Mouse (Mus musculus): ENCODE data around the gene Intu. TPM values are rescaled to one million over a fixed set of nuclear protein-coding genes. Genes with fewer than 3 reads are reported as not detected.

The Intu gene
- polyA plus RNA-seq, 1 experiment from 2014 or later, result 3.4 TPM

DNA sequence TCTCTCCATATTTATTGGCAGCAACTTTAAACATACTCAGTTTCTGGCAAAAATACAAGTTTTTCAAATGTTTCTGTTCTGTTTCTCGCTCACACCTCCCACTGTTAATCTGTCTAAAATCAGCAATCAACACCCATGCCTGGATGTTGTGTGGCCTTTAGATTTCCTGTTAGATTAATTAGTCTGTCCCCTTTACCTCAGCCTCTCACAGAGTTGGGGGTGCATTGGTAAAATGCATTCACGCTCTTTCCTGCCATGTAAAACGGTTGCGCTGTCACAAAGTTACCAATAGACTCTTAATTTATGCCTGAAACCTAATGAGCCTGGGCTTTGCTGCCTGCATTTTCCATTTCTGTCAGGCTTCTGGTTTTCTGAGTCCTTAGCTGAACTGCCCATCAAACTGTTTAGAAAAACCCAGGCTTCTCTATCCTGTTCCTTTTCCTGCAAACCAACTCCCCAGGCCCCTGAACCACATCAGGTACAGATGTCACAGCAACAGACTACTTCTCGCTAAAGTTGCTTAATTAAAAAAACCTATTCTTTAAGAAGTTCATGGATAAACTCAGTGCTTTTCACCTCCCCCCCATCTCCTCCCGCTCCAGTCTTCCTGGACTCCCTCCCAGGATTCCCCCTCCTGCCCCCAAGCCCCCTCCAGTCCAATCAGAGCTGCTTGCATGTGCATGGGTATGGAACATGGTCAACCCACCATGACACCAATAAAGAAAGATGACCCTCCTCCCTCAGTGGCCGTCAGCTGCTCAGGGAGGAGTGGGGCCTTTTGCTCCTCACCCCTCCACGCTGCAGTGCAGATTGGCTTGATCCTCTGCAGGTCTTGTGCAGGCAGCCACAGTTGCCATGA is 136.0 kb downstream of the Intu start:
- H3K27ac ChIP-seq (ENCODE audit: low read length), result no peak overlapping the region
- no peak overlapping the region for H3K9ac ChIP-seq (ENCODE audit: low read length)
- H3K9me3 ChIP-seq (ENCODE audit: control insufficient read depth, low read length), result no peaks in the 10 kb centered on the region
- no peaks in the 10 kb centered on the region for H3K4me1 ChIP-seq (replicated peaks; ENCODE audit: control insufficient read depth, insufficient read depth, low read length)
- H3K27me3 ChIP-seq (ENCODE audit: control insufficient read depth, insufficient read depth, low read depth, low read length), result no peaks in the 10 kb centered on the region
- H3K4me3 ChIP-seq (ENCODE audit: low read length), result no peak overlapping the region
- no peak for ATAC-seq (ENCODE audit: low read depth)
- 80% methylated on average over 8 of the region's 8 CpGs for WGBS
- H3K4me2 ChIP-seq (ENCODE audit: low read depth, low read length), result no peak overlapping the region
- H3K36me3 ChIP-seq (ENCODE audit: control insufficient read depth, insufficient read depth, low read length), result 0 out of 2 replicates have a peak, but pooled peaks cover 2% of the 10 kb centered on the region

GRCm38 (mm10) chr3:40668889-40669288 is 137.8 kb downstream of the Intu start:
- ATAC-seq (ENCODE audit: low read depth), result no peak
- 46% methylated on average over 6 of the region's 6 CpGs for WGBS

GRCm38 (mm10) chr3:40669395-40669794 is 138.3 kb downstream of the Intu start:
- Histone ChIP-seq H3K27ac (ENCODE audit: low read length) (no peak overlapping the region), H3K9me3 (ENCODE audit: control insufficient read depth, low read length) (no peaks in the 10 kb centered on the region), H3K4me2 (ENCODE audit: low read depth, low read length) (no peak overlapping the region), H3K4me3 (ENCODE audit: low read length) (no peak overlapping the region), H3K27me3 (ENCODE audit: control insufficient read depth, insufficient read depth, low read depth, low read length) (no peaks in the 10 kb centered on the region), H3K4me1 (replicated peaks; ENCODE audit: control insufficient read depth, insufficient read depth, low read length) (no peaks in the 10 kb centered on the region), H3K9ac (ENCODE audit: low read length) (no peak overlapping the region), H3K36me3 (ENCODE audit: control insufficient read depth, insufficient read depth, low read length) (0 out of 2 replicates have a peak, but pooled peaks cover 2% of the 10 kb centered on the region)
- no peak for ATAC-seq (ENCODE audit: low read depth)
- WGBS, result 87% methylated on average over 3 of the region's 3 CpGs

More at GRCm38 (mm10) chr3:40668889-40669288, 137.8 kb downstream of the Intu start:
- H3K9me3 ChIP-seq (ENCODE audit: control insufficient read depth, low read length), result no peaks in the 10 kb centered on the region
- H3K9ac ChIP-seq (ENCODE audit: low read length), result no peak overlapping the region
- H3K4me1 ChIP-seq (replicated peaks; ENCODE audit: control insufficient read depth, insufficient read depth, low read length), result no peaks in the 10 kb centered on the region
- H3K36me3 ChIP-seq (ENCODE audit: control insufficient read depth, insufficient read depth, low read length), result 0 out of 2 replicates have a peak, but pooled peaks cover 2% of the 10 kb centered on the region
- H3K27me3 ChIP-seq (ENCODE audit: control insufficient read depth, insufficient read depth, low read depth, low read length), result no peaks in the 10 kb centered on the region
- no peak overlapping the region for H3K4me2 ChIP-seq (ENCODE audit: low read depth, low read length)
- H3K4me3 ChIP-seq (ENCODE audit: low read length), result no peak overlapping the region
- no peak overlapping the region for H3K27ac ChIP-seq (ENCODE audit: low read length)

- H3K27ac ChIP-seq (ENCODE audit: low read length), result no peak overlapping the region
- no peak overlapping the region for H3K4me2 ChIP-seq (ENCODE audit: low read depth, low read length)
- WGBS, result 80% methylated on average over 1 of the region's 1 CpGs
- no peaks in the 10 kb centered on the region for H3K9me3 ChIP-seq (ENCODE audit: control insufficient read depth, low read length)
- no peaks in the 10 kb centered on the region for H3K4me1 ChIP-seq (replicated peaks; ENCODE audit: control insufficient read depth, insufficient read depth, low read length)
- no peaks in the 10 kb centered on the region for H3K27me3 ChIP-seq (ENCODE audit: control insufficient read depth, insufficient read depth, low read depth, low read length)
- no peak for ATAC-seq (ENCODE audit: low read depth)
- H3K4me3 ChIP-seq (ENCODE audit: low read length), result no peak overlapping the region
- H3K9ac ChIP-seq (ENCODE audit: low read length), result no peak overlapping the region
- no peaks in the 10 kb centered on the region for H3K36me3 ChIP-seq (ENCODE audit: control insufficient read depth, insufficient read depth, low read length)
Observed at GRCm38 (mm10) chr3:40673515-40673914, 142.4 kb downstream of the Intu start.

GRCm38 (mm10) chr3:40674873-40675405 is 143.9 kb downstream of the Intu start:
- WGBS, result 39% methylated on average over 8 of the region's 8 CpGs
- Histone ChIP-seq H3K4me3 (ENCODE audit: low read length) (no peak overlapping the region), H3K9ac (ENCODE audit: low read length) (no peak overlapping the region), H3K4me1 (replicated peaks; ENCODE audit: control insufficient read depth, insufficient read depth, low read length) (no peaks in the 10 kb centered on the region), H3K27ac (ENCODE audit: low read length) (no peak overlapping the region), H3K9me3 (ENCODE audit: control insufficient read depth, low read length) (no peaks in the 10 kb centered on the region), H3K27me3 (ENCODE audit: control insufficient read depth, insufficient read depth, low read depth, low read length) (no peaks in the 10 kb centered on the region), H3K36me3 (ENCODE audit: control insufficient read depth, insufficient read depth, low read length) (no peaks in the 10 kb centered on the region), H3K4me2 (ENCODE audit: low read depth, low read length) (no peak overlapping the region)
- no peak for ATAC-seq (ENCODE audit: low read depth)

DNA sequence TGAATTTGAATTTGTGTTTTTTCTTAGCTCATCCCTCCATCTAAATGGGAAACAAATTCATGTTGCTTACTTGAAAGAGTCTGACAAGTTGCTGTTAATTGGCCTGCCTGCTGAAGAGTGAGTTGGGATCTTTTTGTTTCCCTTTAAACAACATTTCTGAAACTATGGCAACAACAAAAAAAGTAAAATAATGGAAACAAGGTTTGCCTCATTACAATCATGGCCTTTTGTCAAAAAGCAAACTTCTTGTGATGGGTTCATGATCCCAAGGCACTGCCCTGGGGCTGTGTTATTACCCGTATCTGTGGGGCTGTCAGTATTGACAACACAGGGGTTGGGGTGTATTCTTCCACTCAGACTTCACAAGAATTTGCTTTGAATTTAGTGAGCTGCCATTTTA is 147.8 kb downstream of the Intu start:
- no peak overlapping the region for H3K4me2 ChIP-seq (ENCODE audit: low read depth, low read length)
- ATAC-seq (ENCODE audit: low read depth), result no peak
- H3K4me1 ChIP-seq (replicated peaks; ENCODE audit: control insufficient read depth, insufficient read depth, low read length), result no peaks in the 10 kb centered on the region
- no peaks in the 10 kb centered on the region for H3K36me3 ChIP-seq (ENCODE audit: control insufficient read depth, insufficient read depth, low read length)
- 74% methylated on average over 1 of the region's 1 CpGs for WGBS
- no peaks in the 10 kb centered on the region for H3K27me3 ChIP-seq (ENCODE audit: control insufficient read depth, insufficient read depth, low read depth, low read length)
- no peaks in the 10 kb centered on the region for H3K9me3 ChIP-seq (ENCODE audit: control insufficient read depth, low read length)
- no peak overlapping the region for H3K4me3 ChIP-seq (ENCODE audit: low read length)
- H3K9ac ChIP-seq (ENCODE audit: low read length), result no peak overlapping the region
- no peak overlapping the region for H3K27ac ChIP-seq (ENCODE audit: low read length)

- ATAC-seq (ENCODE audit: low read depth), result no peak
- Histone ChIP-seq H3K9me3 (ENCODE audit: control insufficient read depth, low read length) (no peaks in the 10 kb centered on the region), H3K27me3 (ENCODE audit: control insufficient read depth, insufficient read depth, low read depth, low read length) (no peaks in the 10 kb centered on the region), H3K27ac (ENCODE audit: low read length) (no peak overlapping the region), H3K9ac (ENCODE audit: low read length) (no peak overlapping the region), H3K4me3 (ENCODE audit: low read length) (no peak overlapping the region), H3K4me1 (replicated peaks; ENCODE audit: control insufficient read depth, insufficient read depth, low read length) (no peaks in the 10 kb centered on the region), H3K36me3 (ENCODE audit: control insufficient read depth, insufficient read depth, low read length) (no peaks in the 10 kb centered on the region), H3K4me2 (ENCODE audit: low read depth, low read length) (no peak overlapping the region)
- WGBS, result 57% methylated on average over 11 of the region's 11 CpGs
Observed at GRCm38 (mm10) chr3:40682404-40682803, 151.3 kb downstream of the Intu start.

GRCm38 (mm10) chr3:40683171-40683570 is 152.1 kb downstream of the Intu start:
- no peak for ATAC-seq (ENCODE audit: low read depth)
- Histone ChIP-seq H3K27me3 (ENCODE audit: control insufficient read depth, insufficient read depth, low read depth, low read length) (no peaks in the 10 kb centered on the region), H3K4me2 (ENCODE audit: low read depth, low read length) (no peak overlapping the region), H3K9me3 (ENCODE audit: control insufficient read depth, low read length) (no peaks in the 10 kb centered on the region), H3K4me1 (replicated peaks; ENCODE audit: control insufficient read depth, insufficient read depth, low read length) (no peaks in the 10 kb centered on the region), H3K36me3 (ENCODE audit: control insufficient read depth, insufficient read depth, low read length) (no peaks in the 10 kb centered on the region), H3K9ac (ENCODE audit: low read length) (no peak overlapping the region), H3K27ac (ENCODE audit: low read length) (no peak overlapping the region), H3K4me3 (ENCODE audit: low read length) (no peak overlapping the region)
- WGBS, result 84% methylated on average over 17 of the region's 18 CpGs

DNA sequence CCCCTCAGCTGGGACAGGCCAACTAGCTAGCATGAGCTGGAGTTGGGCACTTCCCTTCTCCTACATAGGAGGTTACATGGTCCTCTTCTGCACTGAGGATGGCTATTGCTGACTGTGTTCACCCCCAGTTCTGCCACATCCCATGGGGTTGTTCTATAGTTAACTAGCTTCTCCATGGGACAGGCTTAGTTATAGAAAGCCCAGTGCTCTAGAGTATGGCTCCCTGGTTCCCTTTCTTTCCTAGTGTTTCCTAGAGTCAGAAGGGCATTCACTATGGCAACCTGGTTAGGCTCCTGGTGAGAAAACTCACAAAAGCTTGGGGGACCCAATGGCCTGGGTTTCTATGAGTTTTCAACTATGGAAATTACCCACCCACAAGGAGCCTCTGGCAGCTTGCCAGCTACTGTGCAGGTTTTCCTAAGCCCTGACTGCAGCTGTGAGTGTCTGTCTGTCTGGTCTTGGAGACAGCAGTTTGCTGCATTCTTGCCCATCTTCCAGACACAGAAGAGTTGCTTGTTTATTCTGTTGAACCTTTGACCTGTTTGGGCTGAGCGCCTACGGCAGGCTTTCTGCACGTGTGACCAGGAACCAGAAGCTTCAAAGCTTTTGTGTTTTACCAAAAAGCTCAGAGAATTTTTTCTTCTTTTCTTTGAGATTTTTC is 154.9 kb downstream of the Intu start:
- H3K4me3 ChIP-seq (ENCODE audit: low read length), result no peak overlapping the region
- no peak overlapping the region for H3K27ac ChIP-seq (ENCODE audit: low read length)
- H3K4me2 ChIP-seq (ENCODE audit: low read depth, low read length), result no peak overlapping the region
- no peaks in the 10 kb centered on the region for H3K4me1 ChIP-seq (replicated peaks; ENCODE audit: control insufficient read depth, insufficient read depth, low read length)
- no peaks in the 10 kb centered on the region for H3K36me3 ChIP-seq (ENCODE audit: control insufficient read depth, insufficient read depth, low read length)
- no peak overlapping the region for H3K9ac ChIP-seq (ENCODE audit: low read length)
- no peak for ATAC-seq (ENCODE audit: low read depth)
- WGBS, result 15% methylated on average over 3 of the region's 3 CpGs
- no peaks in the 10 kb centered on the region for H3K9me3 ChIP-seq (ENCODE audit: control insufficient read depth, low read length)
- no peaks in the 10 kb centered on the region for H3K27me3 ChIP-seq (ENCODE audit: control insufficient read depth, insufficient read depth, low read depth, low read length)
